Comparison of ENCODE assay signal across 28 mouse cellular contexts in the genomic region with DNA sequence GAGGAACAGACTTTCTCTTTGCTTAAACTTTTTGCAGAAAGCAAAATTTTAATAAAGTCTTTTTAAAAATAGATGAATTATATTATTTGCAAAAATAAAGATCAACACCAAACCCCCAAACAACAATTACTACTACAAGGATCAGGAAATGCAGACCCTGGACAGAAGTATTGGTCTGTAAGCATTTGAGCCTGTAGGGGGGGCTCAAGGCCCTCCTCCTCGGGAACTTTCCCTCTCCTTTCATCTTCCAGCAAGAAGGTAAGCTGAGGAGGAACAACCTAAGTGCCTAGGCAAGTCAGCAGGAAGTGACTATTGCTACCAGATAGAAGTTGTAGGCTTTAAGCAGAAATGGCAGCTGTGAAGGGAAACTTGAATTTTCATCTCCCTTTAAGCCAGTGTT.
A peak's percentile ranks its signal among the peaks of the same experiment; 100 is the strongest.
DNase-seq lines count a peak whose midpoint lies in the region; ATAC-seq and TF ChIP-seq lines count a peak whose summit lies in the region.
"Had no signal": no experiment of that assay in that cellular context is flagged by ENCODE, and none has a peak within 500 bp of the region (broad histone marks: within the 10 kb centered on the region; RNA-seq: fewer than 3 reads in every experiment).

No protein-coding gene starts in this region.

- no peak for ATAC-seq in stomach, postnatal 0 days (ENCODE audit: low FRiP score, low TSS enrichment)
- no peak for ATAC-seq in forebrain, embryonic 14.5 days
- ATAC-seq: activated CD4-positive, CD25-positive, alpha-beta regulatory T cell, adult 4 months; hindbrain, postnatal 0 days; intestine, embryonic 15.5 days; midbrain, embryonic 13.5 days had no signal

- WGBS in stomach, postnatal 0 days, result 7% methylated on average over 1 of the region's 1 CpGs
- 12% methylated on average over 1 of the region's 1 CpGs for WGBS in forebrain, embryonic 14.5 days

- no peak overlapping the region for H3K9ac ChIP-seq in stomach, postnatal 0 days (ENCODE audit: low read length)
- no peak overlapping the region for H3K9ac ChIP-seq in forebrain, embryonic 14.5 days (ENCODE audit: low read length)
- H3K9ac ChIP-seq: embryonic facial prominence, embryonic 12.5 days; heart, embryonic 13.5 days; intestine, embryonic 15.5 days; kidney, embryonic 15.5 days; liver, embryonic 13.5 days; midbrain, embryonic 13.5 days had no signal

- no peaks in the 10 kb centered on the region for H3K9me3 ChIP-seq in stomach, postnatal 0 days (ENCODE audit: control insufficient read depth, low read length)
- no peaks in the 10 kb centered on the region for H3K9me3 ChIP-seq in forebrain, embryonic 14.5 days (replicated peaks; ENCODE audit: control insufficient read depth, low read length)
- H3K9me3 ChIP-seq: embryonic facial prominence, embryonic 12.5 days; heart, embryonic 13.5 days; hindbrain, embryonic 10.5 days; intestine, embryonic 15.5 days; kidney, embryonic 15.5 days; liver, embryonic 13.5 days; midbrain, embryonic 13.5 days had no signal

- no peak for TF ChIP-seq EP300 in stomach, postnatal 0 days (optimal IDR thresholded peaks at IDR 0.05)

- no peak overlapping the region for H3K27ac ChIP-seq in stomach, postnatal 0 days (replicated peaks)
- H3K27ac ChIP-seq in forebrain, embryonic 14.5 days (ENCODE audit: low read depth, low read length), result no peak overlapping the region
- H3K27ac ChIP-seq: embryonic facial prominence, embryonic 12.5 days; gastrocnemius, adult 2 months; heart, embryonic 13.5 days; hindbrain, embryonic 10.5 days; hindbrain, postnatal 0 days; intestine, embryonic 15.5 days; kidney, embryonic 15.5 days; liver, embryonic 13.5 days; macrophage; midbrain, embryonic 13.5 days had no signal

- 0 out of 2 replicates have a peak, but pooled peaks have one; percentile 2 for TF ChIP-seq CTCF in stomach, postnatal 0 days (IDR thresholded peaks at IDR 0.05; ENCODE audit: low read depth)

- H3K4me2 ChIP-seq in stomach, postnatal 0 days (replicated peaks; ENCODE audit: low read depth), result no peak overlapping the region
- no peak overlapping the region for H3K4me2 ChIP-seq in forebrain, embryonic 14.5 days (ENCODE audit: low read length)
- H3K4me2 ChIP-seq: embryonic facial prominence, embryonic 12.5 days; heart, embryonic 13.5 days; intestine, embryonic 15.5 days; kidney, embryonic 15.5 days; liver, embryonic 13.5 days; midbrain, embryonic 13.5 days had no signal

- H3K4me3 ChIP-seq in stomach, postnatal 0 days (ENCODE audit: low read depth, low read length), result no peak overlapping the region
- no peak overlapping the region for H3K4me3 ChIP-seq in forebrain, embryonic 14.5 days (ENCODE audit: low read depth, low read length)
- H3K4me3 ChIP-seq: embryonic facial prominence, embryonic 12.5 days; gastrocnemius, adult 2 months; heart, embryonic 13.5 days; hindbrain, embryonic 10.5 days; intestine, embryonic 15.5 days; kidney, embryonic 15.5 days; liver, embryonic 13.5 days; midbrain, embryonic 13.5 days had no signal

- H3K27me3 ChIP-seq in stomach, postnatal 0 days (ENCODE audit: control insufficient read depth, insufficient read depth, low read length), result no peaks in the 10 kb centered on the region
- no peaks in the 10 kb centered on the region for H3K27me3 ChIP-seq in forebrain, embryonic 14.5 days (replicated peaks; ENCODE audit: control insufficient read depth, insufficient read depth, low read length)
- H3K27me3 ChIP-seq: intestine, embryonic 15.5 days; liver, embryonic 13.5 days had no signal

- no peaks in the 10 kb centered on the region for H3K4me1 ChIP-seq in stomach, postnatal 0 days (replicated peaks; ENCODE audit: control insufficient read depth, insufficient read depth)
- H3K4me1 ChIP-seq in forebrain, embryonic 14.5 days (ENCODE audit: control insufficient read depth, insufficient read depth, low read length), result no peaks in the 10 kb centered on the region
- H3K4me1 ChIP-seq: embryonic facial prominence, embryonic 12.5 days; heart, embryonic 13.5 days; hindbrain, embryonic 10.5 days; intestine, embryonic 15.5 days; kidney, embryonic 15.5 days; liver, embryonic 13.5 days; midbrain, embryonic 13.5 days had no signal

- no peaks in the 10 kb centered on the region for H3K36me3 ChIP-seq in stomach, postnatal 0 days (ENCODE audit: control insufficient read depth, insufficient read depth, low read length)
- H3K36me3 ChIP-seq in forebrain, embryonic 14.5 days (ENCODE audit: control insufficient read depth, insufficient read depth, low read length), result no peaks in the 10 kb centered on the region
- H3K36me3 ChIP-seq: embryonic facial prominence, embryonic 12.5 days; heart, embryonic 13.5 days; hindbrain, embryonic 10.5 days; intestine, embryonic 15.5 days; kidney, embryonic 15.5 days; liver, embryonic 13.5 days; midbrain, embryonic 13.5 days had no signal

- peak; percentile 3 for DNase-seq in kidney, postnatal 10 days
- DNase-seq in kidney, adult 11 months, result no peak
- peak; percentile 5 for DNase-seq in right cerebral cortex, postnatal 4 days
- DNase-seq in right cerebral cortex, postnatal 14 days, result no peak
- peak; percentile 4 for DNase-seq in R1 (ENCODE audit: low read depth, low spot score)
- DNase-seq in stomach, postnatal 0 days (ENCODE audit: low spot score), result no peak
- no peak for DNase-seq in forebrain, embryonic 14.5 days (ENCODE audit: low spot score)
- DNase-seq in urinary bladder, postnatal 14 days (ENCODE audit: low spot score), result no peak
- DNase-seq: adrenal gland, adult 2 months; adrenal gland, postnatal 36 days; cerebellum, adult 2 months; cerebellum, postnatal 25 days; gastrocnemius, adult 2 months; heart, postnatal 10 days; liver, embryonic 13.5 days; lung, adult 18-20 months; lung, postnatal 10 days; thymus, adult 2 months; thymus, postnatal 4 days had no signal

Comparison
In these comparisons a context has a peak if more than half of its experiments do, and no peak if none do; other contexts are left out.
1. DNase-seq: peak in kidney, postnatal 10 days (single experiment), right cerebral cortex, postnatal 4 days (single experiment) and R1 (single experiment); none in kidney, adult 11 months (single experiment), right cerebral cortex, postnatal 14 days (single experiment), stomach, postnatal 0 days (single experiment), forebrain, embryonic 14.5 days (single experiment) and urinary bladder, postnatal 14 days (single experiment).